Mouse (Mus musculus): ENCODE results near the gene Ankrd33.

Gene Ankrd33

GRCm38 (mm10) chr15:101115511-101116110 is at the start of gene Ankrd33:
Gene Ankrd33, plus strand, starts transcription at chr15:101115755.
- no peak for DNase-seq (ENCODE audit: low spot score in 2 of 2)

- DNase-seq (ENCODE audit: low spot score in 2 of 2), result no peak
Measured at GRCm38 (mm10) chr15:101066364-101066847, 49.1 kb upstream of the Ankrd33 start.

GRCm38 (mm10) chr15:101066920-101067696 is 48.4 kb upstream of the Ankrd33 start:
- no peak for DNase-seq (ENCODE audit: low spot score in 2 of 2)

- DNase-seq (ENCODE audit: low spot score in 2 of 2), result no peak
Measured at GRCm38 (mm10) chr15:101068029-101068428, 47.5 kb upstream of the Ankrd33 start.

- no peak for DNase-seq (ENCODE audit: low spot score in 2 of 2)
Measured at GRCm38 (mm10) chr15:101068671-101069070, 46.9 kb upstream of the Ankrd33 start.

GRCm38 (mm10) chr15:101069641-101070190 is 45.8 kb upstream of the Ankrd33 start:
- DNase-seq (ENCODE audit: low spot score in 2 of 2), result no peak

- no peak for DNase-seq (ENCODE audit: low spot score in 2 of 2)
Measured at GRCm38 (mm10) chr15:101070762-101071161, 44.8 kb upstream of the Ankrd33 start.

GRCm38 (mm10) chr15:101072736-101073135 is 42.8 kb upstream of the Ankrd33 start:
- no peak for DNase-seq (ENCODE audit: low spot score in 2 of 2)

GRCm38 (mm10) chr15:101074067-101074466 is 41.5 kb upstream of the Ankrd33 start:
- DNase-seq (ENCODE audit: low spot score in 2 of 2), result no peak

- no peak for DNase-seq (ENCODE audit: low spot score in 2 of 2)
Measured at GRCm38 (mm10) chr15:101075150-101075549, 40.4 kb upstream of the Ankrd33 start.

GRCm38 (mm10) chr15:101075656-101076055 is 39.9 kb upstream of the Ankrd33 start:
- no peak for DNase-seq (ENCODE audit: low spot score in 2 of 2)

GRCm38 (mm10) chr15:101076071-101077000 is 39.2 kb upstream of the Ankrd33 start:
- DNase-seq (ENCODE audit: low spot score in 2 of 2), result no peak

- no peak for DNase-seq (ENCODE audit: low spot score in 2 of 2)
Measured at GRCm38 (mm10) chr15:101077001-101077812, 38.3 kb upstream of the Ankrd33 start.

GRCm38 (mm10) chr15:101077813-101078730 is 37.5 kb upstream of the Ankrd33 start, which contains the start of gene Fignl2:
Gene Fignl2, minus strand, starts transcription at chr15:101078567.
- no peak for DNase-seq (ENCODE audit: low spot score in 2 of 2)

GRCm38 (mm10) chr15:101078731-101079156 is 36.8 kb upstream of the Ankrd33 start:
- peak; percentile 61 to 66 for DNase-seq (ENCODE audit: low spot score in 2 of 2)

GRCm38 (mm10) chr15:101080031-101080520 is 35.5 kb upstream of the Ankrd33 start:
- no peak for DNase-seq (ENCODE audit: low spot score in 2 of 2)

GRCm38 (mm10) chr15:101081035-101081548 is 34.5 kb upstream of the Ankrd33 start:
- DNase-seq (ENCODE audit: low spot score in 2 of 2), result no peak

- DNase-seq (ENCODE audit: low spot score in 2 of 2), result no peak
Measured at GRCm38 (mm10) chr15:101082236-101082635, 33.3 kb upstream of the Ankrd33 start.

GRCm38 (mm10) chr15:101084499-101084898 is 31.1 kb upstream of the Ankrd33 start:
- no peak for DNase-seq (ENCODE audit: low spot score in 2 of 2)

All from frontal cortex, postnatal 10 days (tissue).